Mouse (Mus musculus) cortical plate, adult 2 months (tissue): ENCODE measurements around the gene Ddx41. TPM values are rescaled to one million over a fixed set of nuclear protein-coding genes. Genes with fewer than 3 reads are reported as not detected.

Source experiments
- H3K27ac ChIP-seq: fragments of 200-500 bp; 2 replicates; pipeline ENCODE4 v1.5.1; 2012; ENCODE audit warnings: low read length, control low read depth, inconsistent platforms; ENCODE audit not compliant: insufficient read depth
- H3K4me1 ChIP-seq: fragments of 200-500 bp; 2 replicates; pipeline ENCODE4 v1.6.1; 2011; ENCODE audit warnings: low read length; ENCODE audit not compliant: control insufficient read depth, insufficient read depth
- H3K4me3 ChIP-seq: fragments of 200-500 bp; 2 replicates; pipeline ENCODE4 v1.5.1; 2011; ENCODE audit warnings: mild to moderate bottlenecking, low read length, control low read depth; ENCODE audit not compliant: insufficient read depth
- CTCF ChIP-seq: fragments of 200-500 bp; IDR thresholded peaks from 2 replicates; pipeline ENCODE4 v1.5.1; 2011; ENCODE audit warnings: mild to moderate bottlenecking, control low read depth, low read length; ENCODE audit not compliant: insufficient read depth; ENCODE audit errors: extremely low read depth
- POLR2A ChIP-seq: fragments of 200-500 bp; IDR thresholded peaks from 2 replicates; pipeline ENCODE4 v1.6.1; 2011; ENCODE audit warnings: mild to moderate bottlenecking, low read length, control low read depth; ENCODE audit not compliant: insufficient read depth; ENCODE audit errors: extremely low read depth
- polyA plus RNA-seq: library from polyadenylated mRNA; depleted of rRNA; stranded (reverse); fragments of >200 nt; gene quantifications from 2 replicates; pipeline ENCODE4 v1.2.3, GENCODE M21; 2012

Ddx41 gene
- polyA plus RNA-seq, 1 experiment = 81.1 TPM

DNA sequence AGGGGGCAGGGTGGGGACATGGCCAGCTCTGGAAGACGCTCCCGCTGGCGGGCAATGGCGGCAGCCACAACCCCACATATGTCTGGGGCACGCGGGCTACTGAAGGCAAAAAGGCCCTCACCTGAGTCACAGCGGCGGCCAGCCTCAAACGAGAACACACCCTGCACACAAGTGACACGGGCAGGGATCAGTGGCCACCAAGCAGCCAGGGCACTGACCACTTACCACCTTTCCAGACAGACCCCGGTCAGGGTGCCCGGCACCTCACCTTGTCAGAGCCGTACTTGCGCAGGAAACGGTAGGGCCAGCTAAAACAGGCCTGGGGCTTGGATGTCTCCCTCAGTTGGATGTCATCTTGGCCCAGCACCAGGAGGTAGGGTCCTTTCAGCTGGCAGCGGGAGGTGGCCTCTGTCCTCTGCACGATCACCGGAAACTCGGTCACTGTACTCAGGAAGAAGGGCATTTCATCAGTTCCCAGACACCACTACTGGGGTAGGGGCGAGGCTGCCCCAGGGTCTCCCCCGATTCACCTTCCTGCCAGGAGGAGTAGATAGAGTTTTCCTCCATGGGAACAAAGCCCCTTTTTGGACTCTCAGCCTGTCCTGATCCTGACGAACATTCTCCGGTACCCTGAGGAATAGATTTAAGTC, 12.4 kb downstream of the Ddx41 start:
- TF ChIP-seq CTCF (no peak), POLR2A (no peak)
- H3K27ac ChIP-seq = no peak overlapping the region
- H3K4me1 ChIP-seq = 0 out of 2 replicates have a peak, but pooled peaks cover 2% of the 10 kb centered on the region
- H3K4me3 ChIP-seq = no peak overlapping the region

DNA sequence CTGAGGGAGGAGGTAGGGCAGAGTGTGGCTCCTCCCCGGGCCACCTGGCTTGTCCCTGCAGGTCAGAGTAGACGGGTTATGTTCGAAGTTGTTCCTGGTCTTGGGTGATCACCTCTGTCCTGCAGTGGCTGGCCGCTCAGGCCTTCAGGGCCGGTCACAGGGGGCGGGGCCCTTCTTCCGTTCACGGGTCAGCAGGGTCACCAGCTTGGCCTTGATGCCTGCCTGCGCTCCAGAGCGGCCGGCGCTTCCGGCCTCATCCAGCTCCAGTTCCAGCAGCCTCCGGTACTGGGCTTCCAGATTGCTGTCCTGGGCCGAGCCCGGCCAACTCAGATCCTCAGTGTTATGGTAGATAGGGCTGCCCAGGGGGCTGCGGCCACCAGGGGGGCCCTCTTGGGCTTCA, 13.2 kb downstream of the Ddx41 start:
- TF ChIP-seq CTCF = no peak
- TF ChIP-seq POLR2A = no peak
- Histone ChIP-seq H3K27ac (no peak overlapping the region), H3K4me1 (0 out of 2 replicates have a peak, but pooled peaks cover 2% of the 10 kb centered on the region), H3K4me3 (no peak overlapping the region)

DNA sequence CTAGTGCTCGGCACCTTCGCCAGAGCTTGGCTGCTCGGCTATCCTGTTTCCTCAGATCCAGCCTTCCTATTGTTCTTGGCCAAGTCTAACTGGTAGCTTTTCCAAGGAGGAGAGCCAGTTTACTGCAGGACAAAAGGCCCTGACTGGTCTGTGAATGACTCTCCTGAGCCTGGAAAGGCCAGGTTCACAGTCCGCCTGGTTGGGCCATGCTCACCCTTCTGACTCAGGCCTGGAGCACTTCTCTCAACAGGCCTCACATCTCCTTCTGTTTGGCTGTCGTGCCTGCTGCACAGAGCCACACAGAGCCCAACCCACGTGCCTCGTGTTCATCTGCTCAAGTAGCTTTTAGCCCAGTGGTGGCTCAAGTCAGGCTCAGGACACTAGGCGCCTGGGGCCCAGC, 13.7 kb downstream of the Ddx41 start:
- Histone ChIP-seq H3K27ac (no peak overlapping the region), H3K4me1 (0 out of 2 replicates have a peak, but pooled peaks cover 2% of the 10 kb centered on the region), H3K4me3 (no peak overlapping the region)
- TF ChIP-seq POLR2A (no peak), CTCF (no peak)

DNA sequence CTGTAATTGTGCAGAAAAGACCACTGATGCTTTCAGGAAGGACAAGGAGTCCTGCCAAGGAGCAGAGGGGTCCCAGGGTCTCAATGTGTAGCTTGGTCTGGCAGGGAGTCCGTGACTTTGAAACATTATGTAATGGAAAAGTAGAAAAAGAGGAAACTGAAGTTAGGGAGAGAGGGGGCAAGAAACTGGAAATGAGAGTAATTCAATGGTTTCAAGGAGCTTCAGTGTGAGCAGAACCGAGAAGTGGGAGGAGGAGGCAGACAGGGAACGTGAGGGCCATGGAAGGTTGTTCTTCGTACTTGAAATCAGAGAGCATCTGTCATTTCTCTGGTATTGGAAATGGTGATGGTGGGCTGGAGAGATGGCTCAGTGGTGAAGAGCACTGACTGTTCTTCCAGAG, 16.9 kb downstream of the Ddx41 start:
- no peak overlapping the region for H3K4me3 ChIP-seq
- no peaks in the 10 kb centered on the region for H3K4me1 ChIP-seq
- no peak for TF ChIP-seq CTCF
- TF ChIP-seq POLR2A = no peak
- no peak overlapping the region for H3K27ac ChIP-seq

DNA sequence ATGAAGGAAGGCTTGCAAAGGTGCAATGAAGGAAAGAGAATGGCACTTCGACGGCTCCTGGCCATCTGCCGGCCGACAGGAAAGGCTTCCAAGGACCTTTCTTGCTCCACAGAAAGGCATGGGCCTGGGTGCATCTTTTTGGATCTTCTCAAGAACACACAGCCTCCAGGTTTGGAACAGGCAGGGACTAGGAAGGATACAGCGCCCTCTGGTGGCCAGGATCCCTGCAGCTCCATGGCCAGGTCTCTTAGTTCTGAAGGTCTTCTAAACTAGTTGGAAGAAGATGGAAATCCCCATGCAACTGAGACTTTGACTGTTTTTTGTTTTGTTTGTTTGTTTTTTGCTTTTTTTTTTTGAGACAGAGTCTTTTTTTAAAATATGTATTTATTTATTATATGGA, 19.5 kb downstream of the Ddx41 start:
- no peak overlapping the region for H3K4me3 ChIP-seq
- TF ChIP-seq POLR2A (no peak), CTCF (peak; percentile 92)

DNA sequence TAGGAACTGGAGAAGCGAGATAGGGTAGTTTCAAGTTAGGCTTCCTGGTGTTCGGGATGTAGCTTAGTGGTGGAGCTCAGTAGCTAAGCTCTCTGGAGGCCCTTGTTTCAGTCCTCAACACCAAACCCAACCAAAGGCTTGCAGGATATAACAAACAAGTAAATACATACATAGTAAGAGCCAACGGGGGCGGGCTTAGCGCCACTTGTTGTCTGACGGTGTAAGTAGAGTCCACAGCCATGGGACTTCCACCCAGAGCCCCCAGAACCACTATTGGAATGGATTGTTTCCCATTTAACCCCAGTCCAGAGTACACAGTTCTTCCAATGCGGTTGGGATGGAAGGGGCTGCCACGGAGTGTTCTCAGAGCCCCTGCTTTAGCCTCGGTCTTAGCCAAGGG, 22.6 kb downstream of the Ddx41 start:
- no peak for TF ChIP-seq POLR2A
- TF ChIP-seq CTCF = no peak
- Histone ChIP-seq H3K4me3 (peak overlapping the region; percentile 63; the same call in 1 of the 2 replicates), H3K27ac (no peak overlapping the region), H3K4me1 (peaks cover 5% of the 10 kb centered on the region; the same call in 1 of the 2 replicates)

More for the DNA sequence above, 19.5 kb downstream of the Ddx41 start:
- no peak overlapping the region for H3K27ac ChIP-seq
- peaks cover under 1% of the 10 kb centered on the region; the same call in 1 of the 2 replicates for H3K4me1 ChIP-seq

DNA sequence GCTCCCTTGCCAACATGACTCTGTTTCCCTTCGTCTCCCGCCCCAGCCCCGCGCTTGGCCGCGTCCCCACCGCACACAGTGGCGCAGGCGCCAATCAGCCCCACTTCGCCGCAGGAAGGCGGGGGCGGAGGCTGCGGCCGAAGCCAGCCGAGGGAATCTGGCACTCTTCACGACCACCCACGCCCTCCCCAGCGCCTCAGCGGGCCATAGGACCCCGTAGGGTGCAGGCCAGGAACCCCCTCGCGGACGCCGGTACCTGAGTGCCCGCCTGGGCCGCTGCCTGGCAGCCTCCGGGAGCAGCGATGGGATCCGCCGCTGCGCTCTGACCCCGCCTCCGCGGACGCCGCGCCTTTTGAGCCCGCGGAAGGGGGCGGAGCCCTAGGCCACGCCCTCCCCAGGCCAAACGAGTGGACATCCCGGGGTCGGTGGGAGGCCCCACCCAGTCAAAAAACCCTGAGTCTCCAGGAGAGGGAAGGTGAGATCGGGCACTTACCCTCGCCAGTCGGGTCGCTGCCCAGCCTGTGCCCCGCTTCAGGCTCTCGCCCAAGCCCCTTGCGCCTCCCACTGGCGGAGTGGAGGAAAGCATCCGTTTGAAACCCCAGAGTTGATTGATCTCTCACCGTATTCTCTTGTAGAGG, 23.2 kb downstream of the Ddx41 start, which contains the start of gene Pdlim7:
Pdlim7 (minus strand) TSS at position 566 of the 638 bp plus-strand sequence.
- Histone ChIP-seq H3K27ac (peak within 1 kb of the TSS; percentile 86), H3K4me1 (peaks cover 5% of the 10 kb centered on the region), H3K4me3 (peak within 1 kb of the TSS; percentile 63)
- TF ChIP-seq CTCF (peak; percentile 71), POLR2A (peak; percentile 84)

DNA sequence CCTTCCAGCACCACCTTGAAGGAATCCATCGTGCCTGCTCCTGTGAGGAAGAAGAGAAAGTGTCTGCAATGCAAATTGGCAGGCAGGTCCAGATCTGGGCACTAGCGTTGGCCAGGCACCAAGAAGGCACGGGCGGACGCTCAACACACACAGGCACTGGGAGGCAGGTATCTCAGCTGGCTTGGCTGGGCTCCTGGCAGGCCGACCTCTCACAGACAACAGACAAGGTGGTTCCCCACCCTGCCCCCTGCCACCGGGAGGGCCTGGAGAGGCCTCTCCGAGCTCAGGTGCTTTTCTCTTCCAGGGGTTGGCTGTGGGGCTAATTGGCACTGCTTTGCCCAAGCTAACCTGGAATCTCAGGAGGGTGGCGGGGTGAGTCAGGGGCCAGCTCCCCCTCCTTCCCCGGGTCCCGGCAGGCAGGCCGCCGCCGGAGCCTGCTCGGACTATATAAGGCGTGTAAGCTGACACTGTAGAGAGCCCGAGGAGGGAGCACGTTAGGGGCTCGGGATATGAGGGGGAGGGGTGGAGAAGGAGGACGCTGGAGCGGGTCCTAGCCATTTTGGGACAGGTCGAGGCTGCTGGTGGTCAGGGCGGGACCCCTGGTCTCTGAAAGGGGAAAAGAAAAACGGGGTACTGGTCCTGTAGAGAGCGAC, 24.0 kb downstream of the Ddx41 start:
- peak overlapping the region; percentile 62 for H3K27ac ChIP-seq

DNA sequence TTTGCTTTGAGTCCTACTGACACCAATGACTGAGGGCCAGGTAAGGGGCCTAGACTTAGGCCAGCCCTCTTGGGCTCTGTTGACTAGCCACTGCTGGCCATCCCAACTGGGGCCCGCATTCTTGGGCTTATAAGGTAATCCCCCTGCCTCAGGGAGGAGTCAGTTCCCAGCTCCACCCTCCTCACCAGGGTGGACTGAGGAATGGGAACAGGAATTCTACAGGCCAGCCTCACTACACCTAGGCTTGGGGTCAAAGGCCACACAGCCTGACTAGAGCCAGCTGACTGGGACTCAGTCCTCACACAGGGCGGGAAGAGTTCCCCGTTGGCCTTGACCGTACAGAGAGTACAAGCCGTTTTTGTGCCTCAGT, 25.0 kb downstream of the Ddx41 start:
- Histone ChIP-seq H3K4me1 (peaks cover 5% of the 10 kb centered on the region), H3K27ac (no peak overlapping the region), H3K4me3 (peak overlapping the region; percentile 63; the same call in 1 of the 2 replicates)
- TF ChIP-seq CTCF (no peak), POLR2A (no peak)

More for the DNA sequence above, 24.0 kb downstream of the Ddx41 start:
- Histone ChIP-seq H3K4me1 (peaks cover 5% of the 10 kb centered on the region), H3K4me3 (peak overlapping the region; percentile 63)
- TF ChIP-seq CTCF (no peak), POLR2A (no peak)
